Mouse (Mus musculus) gonadal fat pad, adult 2 months (tissue): ENCODE data around the gene Gck. TPM values are rescaled to one million over a fixed set of nuclear protein-coding genes. Genes with fewer than 3 reads are reported as not detected.
"Not testable (repeated sequence)": the region's sequence is repeated elsewhere in the genome, so short reads cannot be mapped to it uniquely, and the experiment has no call there.

ENCODE experiments used
- DNase-seq: peaks from one replicate; pipeline ENCODE4 v3.0.0-alpha.2; 2012; ENCODE audit warnings: low read depth
- polyA plus RNA-seq: library from polyadenylated mRNA; depleted of rRNA; stranded (reverse); fragments of >200 nt; gene quantifications from 2 replicates; pipeline ENCODE4 v1.2.3, GENCODE M21; 2012

The Gck gene
- polyA plus RNA-seq, 1 experiment: 2.1 TPM

GRCm38 (mm10) chr11:5954965-5955504, 5.2 kb upstream of the Gck start:
- peak; percentile 20 for DNase-seq

DNA sequence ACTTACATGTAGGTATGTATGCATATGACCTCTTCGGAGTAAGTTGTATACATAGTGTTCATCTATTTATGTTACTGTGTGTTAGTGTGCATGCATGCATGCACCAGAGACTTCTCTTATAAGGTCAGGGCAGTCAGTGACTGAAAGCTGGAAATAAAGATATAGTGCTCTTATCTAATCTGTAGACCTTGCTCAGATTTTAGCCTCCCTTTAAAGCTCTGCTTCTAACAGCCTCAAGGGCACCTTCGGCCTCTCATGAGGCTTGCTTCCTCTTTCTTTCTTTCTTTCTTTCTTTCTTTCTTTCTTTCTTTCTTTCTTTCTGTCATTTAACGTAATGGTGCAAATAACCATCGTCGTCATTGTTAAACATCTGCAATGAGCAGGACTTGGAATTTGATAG, 4.6 kb upstream of the Gck start:
- no peak for DNase-seq

GRCm38 (mm10) chr11:5953130-5953765, 3.4 kb upstream of the Gck start:
- no peak for DNase-seq

- peak; percentile 27 for DNase-seq
Observed at GRCm38 (mm10) chr11:5952501-5952900, 2.6 kb upstream of the Gck start.

GRCm38 (mm10) chr11:5948546-5949250, 1.2 kb downstream of the Gck start:
- DNase-seq: no peak

DNA sequence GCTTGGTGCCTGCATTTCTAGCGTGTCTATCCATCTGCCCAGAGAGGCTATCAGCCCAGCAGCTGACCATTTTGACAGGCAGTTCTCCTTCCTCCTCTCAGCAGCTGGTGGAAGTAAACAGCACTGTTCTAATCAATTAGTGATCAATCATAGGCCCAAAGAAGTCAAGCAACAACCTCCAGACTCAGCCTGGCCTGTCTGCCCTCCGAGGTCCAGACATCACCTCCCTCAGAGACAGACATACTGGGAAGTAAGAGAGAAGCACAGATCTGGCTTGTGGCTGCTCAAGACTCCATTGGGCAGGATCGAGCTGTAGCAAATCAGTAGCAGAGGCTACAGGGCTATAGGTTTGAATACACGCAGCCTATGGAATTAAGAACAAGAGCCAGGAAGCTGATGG, 2.1 kb downstream of the Gck start:
- DNase-seq: no peak

DNA sequence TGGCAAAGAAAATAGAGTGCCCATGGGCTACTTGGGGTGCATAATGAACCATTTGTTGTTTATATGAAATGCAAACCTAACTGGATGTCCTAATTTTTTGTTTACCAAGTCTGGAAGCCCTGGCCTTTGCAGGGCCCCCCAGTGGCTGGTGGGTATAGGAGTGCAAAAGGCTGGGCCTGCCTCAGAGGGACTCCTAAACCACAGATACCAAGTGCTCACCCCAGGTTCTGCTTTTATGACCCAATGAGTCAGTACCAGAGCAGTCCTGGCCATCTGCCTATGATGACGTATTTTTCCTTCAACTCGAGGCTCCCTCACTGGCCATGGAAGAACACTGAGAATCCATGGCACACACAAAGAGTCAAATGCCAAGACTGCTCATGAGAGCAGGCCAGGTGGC, 4.8 kb downstream of the Gck start:
- no peak for DNase-seq

DNA sequence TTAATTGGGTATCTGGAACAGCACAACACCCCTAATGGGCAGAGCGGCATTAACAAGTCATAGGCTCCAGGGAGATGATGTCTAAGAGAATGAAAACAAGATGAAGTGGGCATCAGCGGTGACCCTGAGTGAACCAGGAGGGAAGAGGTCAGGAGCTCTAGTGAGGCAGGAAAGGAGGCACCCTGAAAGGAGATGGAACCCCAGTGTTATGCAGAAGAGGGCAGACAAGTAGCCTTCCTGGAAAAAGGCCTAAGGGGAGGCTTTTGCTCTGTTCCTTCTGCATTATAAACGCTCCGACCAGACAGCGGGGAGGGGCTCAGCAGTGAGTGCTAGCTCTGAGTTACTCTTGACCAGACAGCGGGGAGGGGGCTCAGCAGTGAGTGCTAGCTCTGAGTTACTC, 6.9 kb downstream of the Gck start:
- no peak for DNase-seq

- not testable (repeated sequence) for DNase-seq
Observed at GRCm38 (mm10) chr11:5934531-5934930, 15.3 kb downstream of the Gck start.

GRCm38 (mm10) chr11:5931947-5932346, 17.9 kb downstream of the Gck start:
- not testable (repeated sequence) for DNase-seq

- no peak for DNase-seq
Observed at GRCm38 (mm10) chr11:5930578-5930977, 19.3 kb downstream of the Gck start.

GRCm38 (mm10) chr11:5926696-5927220, 23.1 kb downstream of the Gck start:
- DNase-seq: no peak

GRCm38 (mm10) chr11:5924699-5925098, 25.2 kb downstream of the Gck start:
- no peak for DNase-seq

- no peak for DNase-seq
Observed at GRCm38 (mm10) chr11:5920323-5920960, 29.4 kb downstream of the Gck start.

- no peak for DNase-seq
Observed at GRCm38 (mm10) chr11:5919606-5920005, 30.3 kb downstream of the Gck start.

- no peak for DNase-seq
Observed at GRCm38 (mm10) chr11:5918111-5918510, 31.8 kb downstream of the Gck start.

DNA sequence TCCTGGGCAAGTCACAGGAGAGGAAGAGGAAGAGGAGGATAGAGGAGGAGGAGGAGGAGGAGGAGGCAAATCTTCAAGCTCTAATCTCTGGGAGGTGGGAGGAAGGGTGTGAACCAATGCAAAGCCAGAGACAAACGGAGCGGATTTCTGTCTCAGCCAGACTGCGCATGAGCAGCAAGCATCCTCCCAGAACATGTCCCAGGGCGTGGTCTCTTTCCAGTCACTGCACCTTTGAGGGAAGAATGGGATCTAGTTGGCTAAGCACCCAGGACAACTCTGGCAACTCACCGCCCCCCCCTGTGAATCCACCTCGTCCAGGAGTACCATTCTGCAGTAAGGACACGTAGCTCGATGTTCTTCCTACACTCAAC, 33.7 kb downstream of the Gck start:
- no peak for DNase-seq

GRCm38 (mm10) chr11:5915429-5916177, 34.3 kb downstream of the Gck start:
- no peak for DNase-seq

DNA sequence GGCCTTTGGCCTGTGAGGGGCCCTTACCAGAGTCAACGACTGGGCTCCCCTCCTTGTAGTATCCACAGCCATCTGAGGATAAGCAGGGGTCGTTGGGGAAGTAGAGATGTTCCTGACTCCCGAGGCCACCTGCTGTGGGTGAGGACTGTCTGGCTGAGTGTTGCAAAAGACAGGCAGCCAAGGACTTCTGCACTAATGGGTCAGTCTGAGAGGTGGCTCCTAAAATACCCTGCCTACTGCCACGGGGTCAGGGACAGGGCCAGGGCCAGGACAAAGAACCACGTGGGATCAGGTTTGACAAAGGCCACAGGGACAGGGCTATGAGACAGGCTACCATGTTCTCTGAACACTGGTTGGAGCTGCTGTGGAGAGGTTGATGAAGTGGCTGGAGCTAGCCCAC, 34.9 kb downstream of the Gck start:
- DNase-seq: no peak

- no peak for DNase-seq
Observed at GRCm38 (mm10) chr11:5913936-5914335, 35.9 kb downstream of the Gck start.

DNA sequence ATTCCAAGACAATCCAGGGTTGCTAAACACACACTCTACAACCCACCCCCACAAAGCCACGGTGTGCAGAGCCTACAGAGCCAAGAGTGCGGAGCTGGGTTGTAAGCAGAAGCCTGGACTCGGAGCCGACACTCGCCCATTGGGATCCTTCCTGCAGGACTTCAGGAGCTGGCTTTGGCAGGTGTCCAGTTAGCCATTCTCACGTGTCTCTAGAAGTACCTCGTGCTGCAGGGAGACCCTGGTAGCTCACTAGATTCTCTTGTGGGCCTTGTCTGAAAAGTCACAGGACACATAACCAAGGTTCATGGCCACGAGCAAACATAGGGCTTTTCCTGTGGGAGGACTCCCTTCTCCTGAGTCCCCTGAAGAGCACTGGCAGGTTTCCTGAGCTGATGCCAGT, 36.6 kb downstream of the Gck start:
- no peak for DNase-seq

DNA sequence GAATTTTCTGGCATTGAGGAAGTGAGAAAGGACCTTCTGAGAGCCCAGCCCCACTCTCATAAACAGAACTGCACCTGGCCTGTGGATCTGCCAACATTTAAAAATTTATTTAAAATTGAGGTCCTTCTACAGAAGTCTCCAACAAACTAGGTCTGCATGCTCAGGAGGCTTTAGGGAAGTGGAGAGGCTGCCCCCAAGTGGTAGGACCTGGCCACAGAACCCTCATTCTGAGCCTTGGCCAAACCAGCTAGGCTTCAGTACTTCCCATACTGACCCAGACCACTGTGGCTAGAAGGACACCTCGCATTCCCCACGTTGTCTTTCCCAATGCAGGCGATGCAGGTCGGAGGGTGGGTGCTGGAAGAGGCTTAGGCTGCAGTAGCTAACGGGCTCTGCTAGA, 37.2 kb downstream of the Gck start:
- DNase-seq: no peak
